Mouse (Mus musculus) neural tube, embryonic 14.5 days (tissue): ENCODE measurements around the gene Ptges. TPM values are rescaled to one million over a fixed set of nuclear protein-coding genes. Genes with fewer than 3 reads are reported as not detected.
"Not testable (repeated sequence)": the region's sequence is repeated elsewhere in the genome, so short reads cannot be mapped to it uniquely, and the experiment has no call there.

Experiments used
- ATAC-seq: fragments of 200-750 bp; cut with Nextera tagmentation; 2 replicates; pipeline ENCODE4 v1.8.0; 2017; ENCODE audit warnings: low read depth, mild to moderate bottlenecking, moderate TSS enrichment, moderate library complexity
- H3K27ac ChIP-seq: fragments of 300-500 bp; sonication (generic); 2 replicates; pipeline ENCODE4 v1.5.1; 2014; ENCODE audit warnings: low read depth, mild to moderate bottlenecking, control low read depth, low read length, moderate library complexity, mixed read lengths
- H3K27me3 ChIP-seq: fragments of 300-500 bp; sonication (generic); 2 replicates; pipeline ENCODE4 v1.6.1; 2014; ENCODE audit warnings: low read length; ENCODE audit not compliant: control insufficient read depth, insufficient read depth
- H3K36me3 ChIP-seq: fragments of 300-500 bp; sonication (generic); 2 replicates; pipeline ENCODE4 v1.6.1; 2014; ENCODE audit warnings: low read length, mixed read lengths; ENCODE audit not compliant: control insufficient read depth, insufficient read depth
- H3K4me1 ChIP-seq: fragments of 300-500 bp; sonication (generic); 2 replicates; pipeline ENCODE4 v1.6.1; 2014; ENCODE audit warnings: low read length; ENCODE audit not compliant: control insufficient read depth, insufficient read depth
- H3K4me2 ChIP-seq: fragments of 300-500 bp; sonication (generic); 2 replicates; pipeline ENCODE4 v1.6.1; 2014; ENCODE audit warnings: mild to moderate bottlenecking, low read depth, low read length, control low read depth
- H3K4me3 ChIP-seq: fragments of 300-500 bp; sonication (generic); 2 replicates; pipeline ENCODE4 v1.5.1; 2014; ENCODE audit warnings: low read depth, low read length, control low read depth, mixed read lengths
- H3K9ac ChIP-seq: fragments of 300-500 bp; sonication (generic); replicated peaks from 2 replicates; pipeline ENCODE4 v1.6.1; 2014; ENCODE audit warnings: low read depth, mild to moderate bottlenecking, control low read depth, low read length, mixed read lengths
- H3K9me3 ChIP-seq: fragments of 300-500 bp; sonication (generic); 2 replicates; pipeline ENCODE4 v1.6.1; 2016; ENCODE audit warnings: low read length; ENCODE audit not compliant: control insufficient read depth
- WGBS: fragments of 180-500 bp; shearing (Covaris S2); extraction: QIAGEN DNeasy Blood & Tissue Kit; methylation state at CpG from one replicate; pipeline ENCODE4 v1.1.7; 2014; 5-methylcytosine and 5-hydroxymethylcytosine counted together
- polyA plus RNA-seq: library from polyadenylated mRNA; unstranded; fragments of >200 nt; fragmentation: Nextera tagmentation; extraction: Ambion mirVana; gene quantifications from 2 replicates; pipeline ENCODE4 v1.2.1, GENCODE M21; 2014

Ptges gene
- polyA plus RNA-seq, 1 experiment from 2014 or later = 1.6 TPM

DNA sequence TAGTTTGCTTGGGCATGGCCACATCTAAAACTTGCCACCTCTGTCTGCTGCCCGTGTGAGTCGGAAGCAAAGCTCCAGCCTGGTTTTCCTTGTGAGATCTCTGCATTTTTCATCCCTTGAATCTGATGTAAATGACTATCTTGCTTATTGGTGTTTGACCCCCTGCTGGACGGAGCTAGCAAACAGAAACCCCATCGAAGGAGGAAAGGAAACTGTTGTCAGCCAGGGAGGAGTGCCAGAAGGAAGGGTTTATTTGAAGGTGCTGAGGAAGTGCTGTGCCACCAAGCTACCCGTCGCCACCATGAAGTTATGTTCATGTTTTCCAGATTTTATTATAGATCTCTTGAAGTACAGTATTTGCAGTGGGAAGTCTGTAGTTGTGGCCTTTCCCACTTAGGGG, 25.1 kb upstream of the Ptges start:
- 0 out of 2 replicates have a peak overlapping the region, but pooled peaks have one; percentile 7 for H3K9ac ChIP-seq

DNA sequence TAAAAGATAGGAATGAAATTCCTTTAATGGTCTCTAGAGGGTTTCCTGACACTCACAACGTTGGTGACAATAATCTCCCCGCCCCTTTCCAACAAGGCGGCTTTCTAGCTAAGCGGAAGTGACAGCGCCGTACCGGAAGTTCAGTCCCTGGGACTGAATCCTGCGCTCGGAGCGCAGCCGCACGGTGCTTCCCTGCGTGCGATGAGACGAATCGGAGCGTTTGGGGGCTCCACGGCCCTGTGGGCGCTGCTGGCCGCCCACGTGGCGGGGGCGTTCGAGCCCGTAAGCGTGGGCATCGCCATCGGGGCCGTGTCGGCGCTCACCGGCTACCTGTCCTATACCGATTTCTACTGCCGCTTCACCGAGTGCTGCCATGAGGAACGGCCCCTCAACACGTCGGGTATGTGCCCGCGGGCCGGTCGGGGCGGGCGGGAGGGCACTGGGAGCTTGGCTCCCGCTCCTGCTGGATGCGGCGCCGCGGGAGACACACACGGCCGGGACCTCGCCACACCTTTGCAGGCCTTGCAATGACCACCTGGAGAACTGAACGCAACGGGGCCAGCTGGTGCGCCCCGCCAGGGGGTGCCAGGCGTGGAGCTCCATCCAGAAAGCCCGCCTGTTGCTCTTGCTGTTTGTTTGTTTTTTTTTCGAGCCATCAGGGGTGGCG, 23.3 kb upstream of the Ptges start, which contains the start of gene Tor1b:
Gene Tor1b (plus strand): TSS at position 136 of the 667 bp plus-strand sequence.
- Histone ChIP-seq H3K4me3 (peak within 1 kb of the TSS; percentile 78), H3K36me3 (peaks cover 18% of the 10 kb centered on the region), H3K4me1 (peaks cover 19% of the 10 kb centered on the region), H3K9ac (peak within 1 kb of the TSS; percentile 77), H3K4me2 (peak within 1 kb of the TSS; percentile 87), H3K9me3 (no peaks in the 10 kb centered on the region), H3K27ac (peak within 1 kb of the TSS; percentile 76), H3K27me3 (no peaks in the 10 kb centered on the region)
- ATAC-seq = peak; percentile 93
- under 1% methylated on average over 60 of the region's 60 CpGs for WGBS

More for the DNA sequence above, 25.1 kb upstream of the Ptges start:
- H3K4me2 ChIP-seq = peak overlapping the region; percentile 87
- H3K27ac ChIP-seq = no peak overlapping the region
- peaks cover 34% of the 10 kb centered on the region for H3K36me3 ChIP-seq
- no peak overlapping the region; the same call in 1 of the 2 replicates for H3K4me3 ChIP-seq
- H3K27me3 ChIP-seq = no peaks in the 10 kb centered on the region
- WGBS = 83% methylated on average over 6 of the region's 6 CpGs
- peaks cover 19% of the 10 kb centered on the region for H3K4me1 ChIP-seq
- no peak for ATAC-seq
- H3K9me3 ChIP-seq = no peaks in the 10 kb centered on the region

DNA sequence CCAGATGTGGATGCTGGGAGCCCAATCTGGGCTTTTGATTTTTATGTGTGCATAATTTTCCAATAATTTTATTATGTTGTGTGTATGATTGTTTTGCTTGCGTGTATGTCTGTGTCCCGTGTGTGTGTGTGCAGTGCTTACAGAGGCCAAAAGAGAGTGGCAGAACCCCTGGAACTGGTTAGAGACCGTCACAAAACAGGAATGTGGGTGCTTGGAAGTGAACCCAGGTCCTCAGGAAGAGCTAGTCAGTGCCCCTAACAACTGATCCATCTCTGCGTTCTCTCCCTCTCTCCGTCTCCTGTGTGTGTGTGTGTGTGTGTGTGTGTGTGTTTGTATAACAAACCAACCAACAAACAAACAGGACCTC, 22.8 kb upstream of the Ptges start:
- H3K4me2 ChIP-seq = peak overlapping the region; percentile 87
- H3K4me3 ChIP-seq = peak overlapping the region; percentile 78
- WGBS = 35% methylated on average over 5 of the region's 5 CpGs
- no peaks in the 10 kb centered on the region for H3K27me3 ChIP-seq
- H3K4me1 ChIP-seq = peaks cover 19% of the 10 kb centered on the region
- peak overlapping the region; percentile 77 for H3K9ac ChIP-seq
- peak; percentile 28; the same call in 1 of the 2 replicates for ATAC-seq
- H3K36me3 ChIP-seq = peaks cover 14% of the 10 kb centered on the region
- H3K27ac ChIP-seq = peak overlapping the region; percentile 76
- H3K9me3 ChIP-seq = no peaks in the 10 kb centered on the region

DNA sequence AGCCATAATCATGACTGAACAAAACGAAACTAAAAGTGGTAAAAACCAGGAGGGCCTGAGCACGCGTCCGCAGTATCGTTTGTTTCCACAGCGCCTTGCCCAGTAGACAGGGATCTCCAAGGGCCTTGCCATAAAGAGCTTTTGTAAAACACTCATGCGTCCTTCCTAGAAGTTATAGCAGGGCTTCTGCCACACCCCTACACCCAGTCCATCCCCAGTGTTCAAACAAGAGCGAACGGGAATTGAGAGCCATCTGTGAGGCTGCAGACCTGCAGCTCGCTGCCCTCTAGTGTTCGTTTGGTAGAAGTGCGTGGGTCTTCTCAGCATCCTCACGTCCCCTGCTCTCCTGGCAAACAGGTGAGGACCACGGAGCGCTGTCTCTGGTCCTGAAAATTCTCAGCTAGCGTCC, 12.9 kb upstream of the Ptges start:
- Histone ChIP-seq H3K27ac (no peak overlapping the region), H3K4me3 (no peak overlapping the region), H3K27me3 (no peaks in the 10 kb centered on the region), H3K9me3 (no peaks in the 10 kb centered on the region), H3K36me3 (no peaks in the 10 kb centered on the region), H3K9ac (no peak overlapping the region), H3K4me2 (peak overlapping the region; percentile 36; the same call in 1 of the 2 replicates), H3K4me1 (no peaks in the 10 kb centered on the region)
- WGBS = 26% methylated on average over 16 of the region's 16 CpGs
- ATAC-seq = no peak

DNA sequence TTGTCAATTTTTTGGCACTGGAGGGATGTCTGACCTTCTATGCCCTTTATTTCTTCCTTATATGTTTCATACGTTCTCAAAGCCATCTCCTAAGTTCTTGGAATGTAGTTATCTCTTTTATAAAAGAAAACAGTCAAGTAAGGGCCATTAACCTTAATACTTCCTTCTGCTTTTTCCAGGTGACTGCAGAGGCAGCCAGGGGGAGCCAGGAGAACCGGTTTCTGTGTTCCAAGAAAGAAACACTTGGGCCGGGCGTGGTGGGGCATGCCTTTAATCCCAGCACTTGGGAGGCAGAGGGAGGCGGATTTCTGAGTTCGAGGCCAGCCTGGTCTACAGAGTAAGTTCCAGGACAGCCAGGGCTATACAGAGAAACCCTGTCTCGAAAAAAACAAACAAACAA, 12.5 kb upstream of the Ptges start:
- not testable (repeated sequence) for H3K9me3 ChIP-seq, H3K4me2 ChIP-seq, ATAC-seq, H3K4me1 ChIP-seq, H3K27me3 ChIP-seq, H3K9ac ChIP-seq, H3K36me3 ChIP-seq, H3K4me3 ChIP-seq, H3K27ac ChIP-seq
- 55% methylated on average over 7 of the region's 7 CpGs for WGBS

DNA sequence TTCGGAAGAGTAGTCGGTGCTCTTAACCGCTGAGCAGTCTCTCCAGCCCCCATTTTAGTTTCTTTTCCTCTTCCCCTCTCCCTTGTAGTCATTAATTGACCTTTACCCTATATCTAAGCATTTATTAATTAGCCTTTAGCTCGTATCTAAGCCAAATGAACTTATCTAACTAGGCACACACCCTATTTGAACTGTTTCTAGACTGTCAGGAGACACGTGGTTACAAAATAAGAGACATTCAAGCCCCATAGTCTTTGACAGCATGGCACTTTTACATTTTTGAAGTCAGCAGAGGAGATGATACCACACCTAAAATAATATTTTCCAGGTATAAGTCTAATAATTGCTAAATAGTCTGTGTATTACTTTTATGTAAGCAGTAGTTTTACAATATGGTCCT, 11.9 kb upstream of the Ptges start:
- no peaks in the 10 kb centered on the region for H3K9me3 ChIP-seq
- no peaks in the 10 kb centered on the region for H3K27me3 ChIP-seq
- 86% methylated on average over 5 of the region's 5 CpGs for WGBS
- H3K4me3 ChIP-seq = no peak overlapping the region
- no peaks in the 10 kb centered on the region for H3K4me1 ChIP-seq
- no peak overlapping the region for H3K9ac ChIP-seq
- H3K4me2 ChIP-seq = no peak overlapping the region
- ATAC-seq = no peak
- H3K27ac ChIP-seq = no peak overlapping the region
- H3K36me3 ChIP-seq = no peaks in the 10 kb centered on the region

DNA sequence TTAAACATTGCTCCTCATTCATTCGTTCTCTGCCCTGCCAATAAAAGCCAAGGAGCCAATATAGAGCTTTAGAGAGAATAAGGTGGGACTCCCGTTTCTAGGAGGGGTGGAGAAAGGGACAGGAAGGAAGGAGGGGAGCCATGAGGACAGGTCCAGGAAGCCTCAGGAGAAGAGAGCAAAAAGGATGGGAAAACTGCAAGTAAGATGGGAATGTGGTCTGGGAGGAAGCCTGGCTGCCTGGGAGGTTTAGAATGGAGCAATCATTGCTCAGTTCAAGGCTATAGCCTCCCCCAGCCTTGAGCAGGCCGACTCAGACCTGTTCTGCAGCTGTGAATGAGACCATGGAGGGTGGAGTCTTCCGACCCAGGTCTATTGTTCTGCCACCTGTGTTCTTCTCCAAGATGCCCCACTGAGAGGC, 8.9 kb upstream of the Ptges start:
- no peak overlapping the region for H3K9ac ChIP-seq
- 43% methylated on average over 4 of the region's 4 CpGs for WGBS
- H3K27ac ChIP-seq = no peak overlapping the region
- no peaks in the 10 kb centered on the region for H3K27me3 ChIP-seq
- no peak overlapping the region for H3K4me2 ChIP-seq
- no peaks in the 10 kb centered on the region for H3K4me1 ChIP-seq
- H3K4me3 ChIP-seq = no peak overlapping the region
- ATAC-seq = no peak
- H3K9me3 ChIP-seq = no peaks in the 10 kb centered on the region
- no peaks in the 10 kb centered on the region for H3K36me3 ChIP-seq

DNA sequence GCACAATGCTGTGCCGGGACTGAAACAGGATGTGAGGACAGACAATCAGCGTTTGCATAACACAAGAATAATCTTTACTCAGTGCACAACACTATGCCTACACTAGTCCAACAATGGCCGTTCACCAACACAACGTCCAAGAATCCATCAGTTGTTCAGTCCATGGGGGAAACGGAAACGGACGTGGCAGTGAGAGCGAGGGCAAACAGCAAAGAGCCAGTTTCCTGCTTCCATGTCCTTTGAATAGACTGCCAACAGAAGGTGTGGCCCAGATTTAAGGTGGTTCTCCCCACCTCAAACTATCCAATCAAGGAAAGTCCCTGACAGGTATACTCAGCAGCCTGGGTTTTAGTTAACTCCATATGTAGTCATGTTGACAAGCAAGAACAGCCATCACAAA, 8.1 kb upstream of the Ptges start:
- H3K27me3 ChIP-seq = no peaks in the 10 kb centered on the region
- no peak overlapping the region for H3K4me3 ChIP-seq
- no peaks in the 10 kb centered on the region for H3K4me1 ChIP-seq
- no peak for ATAC-seq
- no peak overlapping the region for H3K9ac ChIP-seq
- no peak overlapping the region for H3K4me2 ChIP-seq
- 92% methylated on average over 8 of the region's 8 CpGs for WGBS
- H3K36me3 ChIP-seq = no peaks in the 10 kb centered on the region
- no peaks in the 10 kb centered on the region for H3K9me3 ChIP-seq
- H3K27ac ChIP-seq = no peak overlapping the region

DNA sequence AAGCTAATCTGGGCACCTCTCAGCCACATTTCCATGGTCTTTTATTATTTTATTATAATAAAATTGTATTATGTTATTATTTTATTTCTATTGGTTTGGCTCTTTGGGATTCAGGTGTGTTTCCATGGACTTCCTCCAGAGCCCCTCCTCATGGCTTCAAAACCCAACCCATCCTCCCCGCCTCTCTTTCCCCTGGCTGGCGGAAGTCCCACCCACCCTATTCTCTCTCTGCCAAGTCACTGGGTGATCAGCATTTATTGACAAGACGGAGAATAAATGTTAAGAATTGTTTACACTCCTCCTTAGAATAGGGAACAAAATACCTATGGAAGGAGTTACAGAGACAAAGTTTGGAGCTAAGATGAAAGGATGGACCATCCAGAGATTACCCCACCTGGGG, 7.1 kb upstream of the Ptges start:
- ATAC-seq = no peak
- no peaks in the 10 kb centered on the region for H3K9me3 ChIP-seq
- 77% methylated on average over 3 of the region's 3 CpGs for WGBS

More for the DNA sequence above, 7.1 kb upstream of the Ptges start:
- no peak overlapping the region for H3K4me2 ChIP-seq
- no peaks in the 10 kb centered on the region for H3K36me3 ChIP-seq
- H3K27ac ChIP-seq = no peak overlapping the region
- no peaks in the 10 kb centered on the region for H3K4me1 ChIP-seq
- no peak overlapping the region for H3K4me3 ChIP-seq
- no peaks in the 10 kb centered on the region for H3K27me3 ChIP-seq
- no peak overlapping the region for H3K9ac ChIP-seq
